Mouse (Mus musculus): ENCODE results near the gene Mfsd13b. TPM values are rescaled to one million over a fixed set of nuclear protein-coding genes. Genes with fewer than 3 reads are reported as not detected.
"Not testable (repeated sequence)": the region's sequence is repeated elsewhere in the genome, so short reads cannot be mapped to it uniquely, and the experiment has no call there.

The Mfsd13b gene
- polyA plus RNA-seq, 1 experiment from 2014 or later: 0.18 TPM

GRCm38 (mm10) chr7:121000065-121000822, 17.9 kb downstream of the Mfsd13b start:
- Histone ChIP-seq H3K4me3 (no peak overlapping the region), H3K4me1 (no peaks in the 10 kb centered on the region), H3K27me3 (replicated peaks) (no peaks in the 10 kb centered on the region), H3K4me2 (no peak overlapping the region), H3K27ac (no peak overlapping the region), H3K9ac (no peak overlapping the region), H3K36me3 (replicated peaks) (no peaks in the 10 kb centered on the region), H3K9me3 (no peaks in the 10 kb centered on the region)
- WGBS: 82% methylated on average over 3 of the region's 3 CpGs
- ATAC-seq (replicated peaks): no peak

DNA sequence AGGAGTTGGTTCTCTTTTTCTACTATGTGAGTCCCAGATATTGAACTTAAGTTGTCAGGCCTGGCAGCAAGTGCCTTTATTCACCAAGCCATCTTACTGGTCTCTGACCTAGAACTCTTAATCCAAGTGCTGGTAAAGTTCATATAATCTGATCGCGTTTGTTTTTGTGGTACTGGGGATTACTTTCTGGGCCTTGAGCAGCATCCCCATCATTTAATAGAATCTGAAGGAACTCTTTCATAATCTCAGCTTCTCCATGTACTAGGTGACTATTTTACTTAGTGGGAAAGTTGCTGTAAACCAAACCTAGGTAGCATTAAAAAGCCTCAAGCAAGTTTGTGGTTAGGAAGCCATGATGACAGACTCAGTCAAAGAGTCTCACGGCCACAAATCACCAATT, 19.6 kb downstream of the Mfsd13b start:
- Histone ChIP-seq H3K27ac (no peak overlapping the region), H3K36me3 (replicated peaks) (no peaks in the 10 kb centered on the region), H3K4me3 (no peak overlapping the region), H3K27me3 (replicated peaks) (no peaks in the 10 kb centered on the region), H3K4me1 (no peaks in the 10 kb centered on the region), H3K4me2 (no peak overlapping the region), H3K9ac (no peak overlapping the region), H3K9me3 (no peaks in the 10 kb centered on the region)
- 83% methylated on average over 3 of the region's 3 CpGs for WGBS
- no peak for ATAC-seq (replicated peaks)

GRCm38 (mm10) chr7:121002407-121002928, 20.2 kb downstream of the Mfsd13b start:
- WGBS: 93% methylated on average over 5 of the region's 5 CpGs
- Histone ChIP-seq H3K27me3 (replicated peaks) (no peaks in the 10 kb centered on the region), H3K9me3 (no peaks in the 10 kb centered on the region), H3K4me3 (no peak overlapping the region), H3K4me2 (no peak overlapping the region), H3K4me1 (no peaks in the 10 kb centered on the region), H3K27ac (no peak overlapping the region), H3K9ac (no peak overlapping the region), H3K36me3 (replicated peaks) (no peaks in the 10 kb centered on the region)
- ATAC-seq (replicated peaks): no peak

DNA sequence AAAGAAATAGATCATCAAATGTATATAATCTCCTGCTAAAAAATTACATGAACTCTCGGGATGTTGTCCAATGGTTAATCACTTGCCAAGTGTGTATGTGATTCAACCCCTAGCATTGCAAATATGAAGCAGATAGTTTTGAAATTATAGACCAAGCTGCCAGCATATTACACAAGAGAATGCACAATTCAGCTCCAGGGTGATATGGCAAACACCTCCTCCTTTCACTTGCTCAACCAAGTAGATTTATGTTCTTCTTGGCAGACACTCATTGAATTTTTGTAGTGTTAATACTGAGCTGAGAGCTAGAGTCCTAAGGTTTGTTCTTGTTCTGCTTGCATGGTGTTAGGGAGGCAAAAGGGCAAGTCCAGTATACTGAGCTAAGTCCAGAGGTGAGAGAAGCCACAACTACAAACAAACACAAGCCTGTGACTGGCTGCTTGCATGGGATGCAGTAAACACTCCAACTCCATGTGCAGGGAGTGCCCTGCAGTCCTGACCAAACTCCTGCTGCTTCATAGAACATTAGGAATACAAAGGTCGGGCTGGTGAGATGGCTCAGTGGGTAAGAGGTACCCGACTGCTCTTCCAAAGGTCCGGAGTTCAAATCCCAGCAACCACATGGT, 21.6 kb downstream of the Mfsd13b start:
- Histone ChIP-seq H3K27ac (no peak overlapping the region), H3K27me3 (replicated peaks) (no peaks in the 10 kb centered on the region), H3K9ac (no peak overlapping the region), H3K36me3 (replicated peaks) (no peaks in the 10 kb centered on the region), H3K9me3 (no peaks in the 10 kb centered on the region), H3K4me3 (no peak overlapping the region), H3K4me2 (no peak overlapping the region), H3K4me1 (no peaks in the 10 kb centered on the region)
- 77% methylated on average over 4 of the region's 4 CpGs for WGBS
- no peak for ATAC-seq (replicated peaks)

DNA sequence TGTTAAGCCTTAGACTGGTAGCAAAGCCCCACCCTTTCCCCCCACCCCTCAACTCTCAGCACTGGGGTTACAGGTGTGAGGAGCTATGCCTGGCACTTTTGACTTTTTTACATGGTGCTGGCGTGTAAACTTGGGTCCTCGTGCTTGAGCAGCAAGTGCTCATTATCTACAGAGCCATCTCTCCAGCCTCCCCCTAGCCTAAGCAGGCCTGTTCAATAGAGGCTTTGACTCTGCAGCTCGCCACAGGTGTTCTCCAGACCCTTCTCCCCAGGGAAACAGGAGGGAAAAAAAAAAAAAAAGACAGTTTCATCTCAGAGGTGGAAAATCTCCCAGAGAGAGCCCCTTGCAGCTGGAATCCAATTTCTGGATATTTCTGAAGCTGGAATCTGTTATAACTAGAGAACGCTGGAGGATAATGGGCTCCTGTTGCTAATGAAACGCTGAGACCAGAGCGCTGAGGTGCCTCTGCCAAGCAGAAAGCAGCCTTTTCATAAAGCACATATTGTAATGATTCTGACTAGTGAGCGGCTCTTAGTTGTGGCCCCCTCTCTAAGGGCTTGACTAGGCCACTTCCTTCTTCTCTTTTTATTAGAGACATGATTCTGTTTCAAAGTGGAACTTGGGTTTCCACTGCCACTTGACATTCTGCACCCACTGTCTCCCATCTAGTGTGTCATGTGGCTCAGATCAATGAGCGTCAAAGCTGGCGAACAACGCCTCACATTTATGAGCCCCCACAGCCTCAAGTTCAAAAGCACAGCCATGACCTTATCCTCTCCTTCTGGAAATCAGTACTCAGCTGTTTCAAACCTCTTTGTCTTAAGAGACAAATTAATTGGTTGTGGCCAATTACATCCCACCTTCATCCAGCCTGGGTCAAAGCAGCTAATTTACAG, 29.7 kb downstream of the Mfsd13b start:
- H3K9me3 ChIP-seq: no peaks in the 10 kb centered on the region
- H3K9ac ChIP-seq: no peak overlapping the region
- H3K36me3 ChIP-seq (replicated peaks): no peaks in the 10 kb centered on the region
- 55% methylated on average over 10 of the region's 10 CpGs for WGBS
- 0 out of 2 replicates have a peak, but pooled peaks cover 9% of the 10 kb centered on the region for H3K4me1 ChIP-seq
- no peak overlapping the region for H3K4me3 ChIP-seq
- H3K27me3 ChIP-seq (replicated peaks): no peaks in the 10 kb centered on the region
- peak; percentile 69; the same call in 1 of the 2 replicates for ATAC-seq (replicated peaks)
- H3K4me2 ChIP-seq: no peak overlapping the region
- no peak overlapping the region for H3K27ac ChIP-seq

- no peaks in the 10 kb centered on the region for H3K9me3 ChIP-seq
- 0 out of 2 replicates have a peak, but pooled peaks cover 9% of the 10 kb centered on the region for H3K4me1 ChIP-seq
- no peak overlapping the region for H3K27ac ChIP-seq
- no peak overlapping the region for H3K4me2 ChIP-seq
- WGBS: 91% methylated on average over 10 of the region's 10 CpGs
- no peaks in the 10 kb centered on the region for H3K27me3 ChIP-seq (replicated peaks)
- H3K9ac ChIP-seq: no peak overlapping the region
- H3K36me3 ChIP-seq (replicated peaks): no peaks in the 10 kb centered on the region
- no peak for ATAC-seq (replicated peaks)
- H3K4me3 ChIP-seq: no peak overlapping the region
Observed at GRCm38 (mm10) chr7:121014486-121014885, 32.2 kb downstream of the Mfsd13b start.

DNA sequence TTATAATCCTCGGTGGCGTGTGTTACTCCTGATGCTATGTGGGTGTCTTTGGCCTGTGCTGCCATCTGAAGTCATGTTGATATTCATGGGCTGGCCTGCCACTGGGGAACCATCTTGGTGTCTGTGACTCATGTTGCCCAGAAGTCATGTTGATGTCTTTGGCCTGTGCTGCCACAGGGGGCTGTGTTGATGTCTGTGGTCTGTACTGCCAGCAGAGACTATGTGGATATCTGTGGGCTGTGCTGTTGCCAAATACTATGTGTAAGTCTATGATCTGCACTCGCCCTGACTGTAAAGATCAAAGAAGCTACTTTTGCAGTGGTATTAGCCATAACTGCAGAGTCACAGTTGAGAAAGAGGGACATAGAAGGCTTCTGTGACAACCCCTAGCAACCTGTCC, 36.5 kb downstream of the Mfsd13b start:
- Histone ChIP-seq H3K27me3 (replicated peaks) (no peaks in the 10 kb centered on the region), H3K4me3 (no peak overlapping the region), H3K4me2 (no peak overlapping the region), H3K36me3 (replicated peaks) (no peaks in the 10 kb centered on the region), H3K9me3 (no peaks in the 10 kb centered on the region), H3K4me1 (no peaks in the 10 kb centered on the region), H3K9ac (no peak overlapping the region), H3K27ac (no peak overlapping the region)
- ATAC-seq (replicated peaks): no peak
- WGBS: 91% methylated on average over 3 of the region's 3 CpGs

GRCm38 (mm10) chr7:121020277-121020676, 38.0 kb downstream of the Mfsd13b start:
- WGBS: 40% methylated on average over 8 of the region's 8 CpGs
- H3K36me3 ChIP-seq (replicated peaks): no peaks in the 10 kb centered on the region
- H3K4me3 ChIP-seq: no peak overlapping the region
- no peak overlapping the region for H3K4me2 ChIP-seq
- H3K4me1 ChIP-seq: no peaks in the 10 kb centered on the region
- H3K27ac ChIP-seq: no peak overlapping the region
- no peak for ATAC-seq (replicated peaks)
- no peaks in the 10 kb centered on the region for H3K9me3 ChIP-seq
- no peaks in the 10 kb centered on the region for H3K27me3 ChIP-seq (replicated peaks)
- H3K9ac ChIP-seq: no peak overlapping the region

DNA sequence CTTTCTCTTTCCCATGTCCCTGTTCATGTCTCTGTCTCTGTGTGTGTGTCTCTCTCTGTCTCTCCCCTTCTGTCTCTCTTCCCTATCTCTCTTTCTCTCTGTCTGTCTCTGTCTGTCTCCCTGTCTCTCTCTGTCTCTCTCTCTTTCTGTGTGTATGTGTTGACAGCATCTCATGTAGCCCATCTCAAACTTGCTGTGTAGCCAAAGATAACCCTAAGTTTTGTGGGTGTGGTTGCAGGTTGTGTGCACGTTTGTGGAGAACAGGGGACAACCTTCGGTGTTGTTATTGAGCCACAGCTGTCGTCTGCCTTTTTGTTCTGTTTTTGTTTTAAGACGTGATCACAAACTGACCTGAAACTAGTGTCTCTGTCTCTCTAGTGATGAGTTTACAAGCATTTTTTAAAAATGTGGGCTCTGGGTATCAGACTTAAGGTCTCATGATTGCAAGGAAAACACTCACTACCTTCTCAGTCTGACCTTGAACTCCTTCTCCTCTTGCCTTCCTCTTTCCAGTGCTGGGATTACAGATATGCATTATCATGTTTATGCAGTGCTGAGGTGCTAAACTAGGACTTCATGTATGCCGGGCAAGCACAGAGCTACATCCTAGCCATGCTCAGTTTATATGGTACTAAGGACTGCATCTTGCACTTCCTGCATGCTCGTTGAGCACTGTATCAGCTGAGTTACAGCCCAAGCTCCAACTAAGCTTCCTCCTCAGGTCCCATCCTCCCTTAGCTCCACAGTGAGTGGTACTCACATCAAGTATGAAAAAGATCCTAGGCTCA, 43.1 kb downstream of the Mfsd13b start:
- Histone ChIP-seq H3K4me3 (no peak overlapping the region), H3K27me3 (replicated peaks) (0 out of 2 replicates have a peak, but pooled peaks cover 12% of the 10 kb centered on the region), H3K27ac (no peak overlapping the region), H3K9me3 (no peaks in the 10 kb centered on the region), H3K4me2 (no peak overlapping the region), H3K9ac (no peak overlapping the region), H3K4me1 (no peaks in the 10 kb centered on the region), H3K36me3 (replicated peaks) (no peaks in the 10 kb centered on the region)
- WGBS: 80% methylated on average over 6 of the region's 6 CpGs
- no peak for ATAC-seq (replicated peaks)

DNA sequence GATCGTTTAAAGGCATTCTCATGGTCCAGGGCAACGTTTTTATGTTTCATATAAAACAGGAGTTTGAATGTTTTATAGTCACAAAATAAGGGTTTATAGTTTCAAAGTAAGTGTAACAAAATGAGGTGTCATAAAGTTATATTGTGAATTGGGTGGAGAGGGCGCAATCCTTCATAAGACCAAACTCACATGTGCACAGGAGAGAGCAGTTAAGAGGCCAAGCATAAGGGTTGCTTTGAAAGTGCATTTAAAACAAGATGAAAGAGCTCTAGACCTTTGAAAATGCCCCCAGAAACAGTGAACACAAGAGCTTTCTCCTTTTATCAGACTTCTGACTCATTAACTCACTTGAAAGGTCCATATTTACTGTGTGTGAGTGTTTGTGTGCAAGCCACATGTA, 44.0 kb downstream of the Mfsd13b start:
- H3K27me3 ChIP-seq (replicated peaks): 0 out of 2 replicates have a peak, but pooled peaks cover 16% of the 10 kb centered on the region
- H3K4me2 ChIP-seq: no peak overlapping the region
- no peak for ATAC-seq (replicated peaks)
- no peaks in the 10 kb centered on the region for H3K36me3 ChIP-seq (replicated peaks)
- H3K27ac ChIP-seq: no peak overlapping the region
- no peaks in the 10 kb centered on the region for H3K4me1 ChIP-seq
- H3K9me3 ChIP-seq: no peaks in the 10 kb centered on the region
- H3K4me3 ChIP-seq: no peak overlapping the region
- H3K9ac ChIP-seq: no peak overlapping the region
- 67% methylated on average over 3 of the region's 3 CpGs for WGBS

DNA sequence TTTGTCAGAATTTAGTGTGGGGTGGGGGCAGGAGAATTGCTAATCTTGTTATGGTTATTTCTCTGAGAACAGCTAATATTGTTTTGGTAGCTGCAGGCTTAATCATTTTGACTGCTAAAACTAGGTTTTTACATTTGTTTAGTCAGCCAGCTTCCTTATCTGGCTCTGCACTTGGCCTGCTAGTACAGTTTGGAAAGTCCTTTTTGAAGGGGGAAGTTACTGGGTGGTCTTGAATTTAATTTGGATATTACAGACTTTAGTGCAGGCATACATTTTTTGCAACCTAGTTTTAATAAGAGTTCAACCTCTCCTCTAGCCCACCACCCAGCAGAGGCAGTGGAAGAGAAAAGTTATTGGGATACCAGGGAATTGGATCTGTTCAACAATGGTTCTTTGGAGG, 47.6 kb downstream of the Mfsd13b start:
- not testable (repeated sequence) for H3K4me1 ChIP-seq; H3K27ac ChIP-seq; ATAC-seq (replicated peaks); H3K4me2 ChIP-seq; H3K36me3 ChIP-seq (replicated peaks); H3K4me3 ChIP-seq; H3K9me3 ChIP-seq; H3K9ac ChIP-seq
- peaks cover 24% of the 10 kb centered on the region for H3K27me3 ChIP-seq (replicated peaks)

Data from midbrain, embryonic 15.5 days (tissue).